Mouse (Mus musculus) E14TG2a.4 (cell line): ENCODE measurements at regions not wholly inside any gene's neighbourhood (a gene's known extent, or its start where the extent isn't known, plus 50 kb on each side); places are given as distances from the start of the nearest gene placed in this dataset.

Source experiments
- H3K27me3 ChIP-seq: 2 replicates; pipeline ENCODE4 v1.6.1; 2014; ENCODE audit warnings: low read length, control low read depth; ENCODE audit not compliant: insufficient read depth
- H3K36me3 ChIP-seq: 2 replicates; pipeline ENCODE4 v1.6.1; 2014; ENCODE audit warnings: low read length, control low read depth; ENCODE audit not compliant: insufficient read depth
- H3K4me1 ChIP-seq: replicated peaks from 2 replicates; pipeline ENCODE4 v1.6.1; 2014; ENCODE audit warnings: low read depth, low read length, control low read depth
- H3K4me3 ChIP-seq: replicated peaks from 2 replicates; pipeline ENCODE4 v1.5.1; 2014; ENCODE audit warnings: mild to moderate bottlenecking, low read length
- H3K9me3 ChIP-seq: 2 replicates; pipeline ENCODE4 v1.6.1; 2014; ENCODE audit warnings: low read length, control low read depth
- CTCF ChIP-seq: conservative IDR thresholded peaks from 2 replicates; pipeline ENCODE4 v1.5.1; 2014; ENCODE audit warnings: low read length
- NANOG ChIP-seq: IDR thresholded peaks from 2 replicates; pipeline ENCODE4 v1.6.1; 2014; ENCODE audit warnings: borderline replicate concordance, low read length, mixed read lengths
- POU5F1 ChIP-seq: IDR thresholded peaks from 2 replicates; pipeline ENCODE4 v1.6.1; 2014; ENCODE audit warnings: low read length, borderline replicate concordance

DNA sequence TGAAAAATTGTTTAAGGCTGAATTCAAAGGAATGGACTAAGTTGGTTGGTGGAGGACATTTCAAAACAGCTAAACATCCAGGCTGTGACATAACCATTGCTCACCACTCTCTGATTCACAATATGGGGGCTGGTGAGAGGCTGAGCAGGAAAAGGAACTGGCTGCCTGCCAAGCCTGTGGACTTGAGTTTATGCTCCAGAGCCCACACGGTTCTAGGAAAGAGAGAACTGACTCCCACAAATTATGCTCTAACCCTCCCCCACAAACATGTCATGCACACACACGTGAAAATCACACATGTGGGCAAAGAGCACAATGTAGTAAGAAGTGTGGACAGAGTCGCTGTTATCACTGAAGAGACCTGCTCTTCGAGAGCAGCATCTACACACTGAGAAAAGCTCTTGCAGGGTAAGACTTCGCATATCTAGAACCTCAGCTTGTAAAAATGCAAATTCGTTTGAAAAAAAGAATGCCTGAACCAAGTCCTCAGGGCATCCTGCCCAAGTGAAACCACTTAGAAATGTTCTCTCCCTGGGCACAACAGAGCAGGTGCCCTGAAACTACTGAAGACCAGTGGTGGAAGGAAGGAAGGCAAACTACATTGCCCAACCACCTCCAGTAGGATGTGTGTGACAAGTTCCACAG lies 118.9 kb upstream of the Qrfpr start:
- TF ChIP-seq POU5F1 (no peak), CTCF (no peak), NANOG (no peak)
- no peak overlapping the region for H3K4me3 ChIP-seq
- H3K4me1 ChIP-seq = no peaks in the 10 kb centered on the region
- 0 out of 2 replicates have a peak, but pooled peaks cover 3% of the 10 kb centered on the region for H3K9me3 ChIP-seq
- 0 out of 2 replicates have a peak, but pooled peaks cover 5% of the 10 kb centered on the region for H3K27me3 ChIP-seq
- no peaks in the 10 kb centered on the region for H3K36me3 ChIP-seq

DNA sequence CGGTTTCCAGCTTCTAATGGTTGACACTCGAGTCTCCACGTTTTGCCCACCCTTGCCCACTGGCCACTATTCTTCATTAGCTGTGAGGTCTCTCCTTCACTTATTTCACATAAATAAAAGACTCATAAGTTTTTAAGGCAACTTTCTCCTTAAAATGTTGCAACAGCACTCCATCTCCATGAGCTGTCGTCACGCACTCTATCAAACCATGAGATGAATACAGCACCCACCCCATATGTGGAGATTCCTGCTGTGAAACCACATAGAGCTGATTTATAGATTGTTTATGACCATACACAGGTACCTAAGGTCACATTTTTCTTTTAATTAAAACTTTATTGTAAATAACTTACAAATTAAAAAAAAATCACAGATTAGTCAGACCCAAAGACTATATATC lies 117.5 kb upstream of the Qrfpr start:
- H3K27me3 ChIP-seq = 0 out of 2 replicates have a peak, but pooled peaks cover 5% of the 10 kb centered on the region
- no peaks in the 10 kb centered on the region for H3K36me3 ChIP-seq
- no peak for TF ChIP-seq POU5F1
- TF ChIP-seq NANOG = no peak
- TF ChIP-seq CTCF = no peak
- no peak overlapping the region for H3K4me3 ChIP-seq
- 0 out of 2 replicates have a peak, but pooled peaks cover 3% of the 10 kb centered on the region for H3K9me3 ChIP-seq
- no peaks in the 10 kb centered on the region for H3K4me1 ChIP-seq

DNA sequence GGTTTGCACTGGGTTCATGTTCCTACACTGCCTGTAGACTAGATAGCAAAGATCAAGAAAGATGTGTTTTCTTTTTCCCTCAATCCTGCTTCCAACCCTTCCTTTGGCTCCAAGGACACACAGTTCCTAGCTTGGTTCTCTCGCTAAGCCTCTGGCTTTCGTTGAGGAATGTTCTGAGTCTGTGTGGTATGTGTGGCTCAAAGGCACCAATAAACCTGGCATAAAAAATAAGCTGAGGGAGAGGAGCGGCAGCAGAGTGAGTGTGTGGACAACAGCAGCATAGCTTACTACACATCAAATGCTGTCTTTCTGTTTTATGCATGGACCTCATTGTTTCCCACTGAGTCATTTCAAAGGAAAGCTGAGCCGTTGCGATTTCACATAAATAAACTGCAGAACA lies 112.2 kb upstream of the Qrfpr start:
- TF ChIP-seq CTCF = no peak
- TF ChIP-seq NANOG = no peak
- TF ChIP-seq POU5F1 = no peak
- Histone ChIP-seq H3K27me3 (no peaks in the 10 kb centered on the region; the same call in 1 of the 2 replicates), H3K9me3 (0 out of 2 replicates have a peak, but pooled peaks cover 3% of the 10 kb centered on the region), H3K4me1 (no peaks in the 10 kb centered on the region), H3K4me3 (no peak overlapping the region), H3K36me3 (no peaks in the 10 kb centered on the region)

DNA sequence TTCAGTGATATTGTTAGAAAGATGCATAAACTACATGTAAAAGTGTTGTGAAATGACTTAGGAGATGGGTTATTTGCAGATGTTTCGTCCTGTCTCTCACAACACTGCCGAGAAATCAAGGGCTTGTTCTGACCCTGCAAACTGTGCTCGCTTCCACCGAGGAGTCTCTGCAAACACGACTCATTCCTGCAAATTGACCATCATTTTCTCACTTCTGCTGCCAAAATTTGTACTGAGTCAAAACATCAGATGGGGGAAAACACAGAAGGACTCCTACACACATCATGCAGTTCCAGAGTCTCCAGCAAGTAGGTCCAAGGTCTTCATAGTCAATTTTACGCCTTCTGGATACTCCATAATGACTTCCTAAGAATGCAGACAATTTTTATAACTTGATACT lies 109.9 kb upstream of the Qrfpr start:
- no peaks in the 10 kb centered on the region for H3K36me3 ChIP-seq
- H3K4me1 ChIP-seq = no peaks in the 10 kb centered on the region
- no peaks in the 10 kb centered on the region for H3K9me3 ChIP-seq
- TF ChIP-seq POU5F1 (no peak), NANOG (no peak), CTCF (no peak)
- H3K4me3 ChIP-seq = no peak overlapping the region
- no peaks in the 10 kb centered on the region; the same call in 1 of the 2 replicates for H3K27me3 ChIP-seq

DNA sequence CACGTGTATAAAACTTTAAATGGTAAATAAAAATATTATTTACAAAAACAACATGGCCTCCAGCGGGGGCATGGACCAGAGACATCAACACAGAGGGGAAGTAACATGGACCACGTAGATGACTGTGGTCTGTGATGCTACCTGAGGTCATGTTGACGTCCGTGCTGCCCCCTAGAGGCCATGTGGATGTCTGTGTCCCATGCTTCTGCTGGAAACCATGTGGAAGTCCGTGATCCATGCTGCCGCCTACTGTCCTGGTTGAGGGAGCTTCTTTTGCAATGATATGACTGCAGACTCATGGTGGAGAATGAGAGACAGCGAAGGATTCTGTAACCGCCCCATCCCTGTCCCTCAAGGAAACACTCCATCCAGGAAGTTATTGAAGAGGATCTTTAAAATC lies 108.5 kb upstream of the Qrfpr start:
- TF ChIP-seq POU5F1 = no peak
- peak; percentile 58 for TF ChIP-seq CTCF
- TF ChIP-seq NANOG = no peak
- Histone ChIP-seq H3K9me3 (no peaks in the 10 kb centered on the region), H3K4me3 (no peak overlapping the region), H3K27me3 (no peaks in the 10 kb centered on the region; the same call in 1 of the 2 replicates), H3K36me3 (no peaks in the 10 kb centered on the region), H3K4me1 (no peaks in the 10 kb centered on the region)

DNA sequence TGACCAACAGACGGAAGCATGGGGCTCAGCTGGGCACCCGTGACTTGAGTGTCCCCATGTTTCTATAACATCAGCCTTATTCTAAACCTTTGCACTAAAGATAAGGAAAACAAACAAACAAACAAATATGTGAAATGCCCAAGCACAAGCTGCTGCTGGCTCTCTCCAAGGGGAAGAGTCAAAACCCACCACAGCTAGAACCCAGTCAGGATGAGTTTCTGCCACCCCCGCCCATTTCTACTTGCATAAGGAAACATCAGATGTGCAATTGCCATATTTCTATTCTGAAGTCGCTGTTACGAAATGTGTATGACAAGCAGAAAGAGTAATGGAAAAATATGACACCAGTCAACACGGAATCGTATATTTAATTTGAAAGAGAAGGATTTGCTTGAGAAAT lies 107.5 kb upstream of the Qrfpr start:
- no peaks in the 10 kb centered on the region for H3K4me1 ChIP-seq
- no peaks in the 10 kb centered on the region for H3K36me3 ChIP-seq
- H3K4me3 ChIP-seq = no peak overlapping the region
- H3K27me3 ChIP-seq = no peaks in the 10 kb centered on the region; the same call in 1 of the 2 replicates
- H3K9me3 ChIP-seq = no peaks in the 10 kb centered on the region
- TF ChIP-seq NANOG = no peak

DNA sequence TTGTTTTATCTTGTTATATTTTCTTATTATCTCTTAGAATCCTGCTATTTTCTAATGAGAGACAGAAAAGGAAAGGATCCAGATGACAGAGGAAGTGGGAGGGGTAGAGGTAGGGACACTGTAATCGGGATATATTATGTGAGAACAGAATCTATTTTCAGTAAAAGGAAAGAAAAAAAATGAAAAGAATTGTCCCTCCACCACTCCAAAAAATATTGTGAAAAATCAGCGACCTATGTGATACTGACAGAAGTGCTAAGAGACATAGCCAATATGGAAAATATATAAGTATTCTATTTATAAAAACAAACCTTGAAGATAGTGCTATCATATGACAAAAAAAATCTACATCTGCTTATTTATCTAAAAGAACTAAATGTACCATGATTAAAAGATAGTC lies 106.8 kb upstream of the Qrfpr start:
- TF ChIP-seq CTCF (no peak), NANOG (no peak), POU5F1 (no peak)
- no peaks in the 10 kb centered on the region; the same call in 1 of the 2 replicates for H3K27me3 ChIP-seq
- H3K36me3 ChIP-seq = no peaks in the 10 kb centered on the region
- no peaks in the 10 kb centered on the region for H3K4me1 ChIP-seq
- H3K9me3 ChIP-seq = no peaks in the 10 kb centered on the region
- no peak overlapping the region for H3K4me3 ChIP-seq

DNA sequence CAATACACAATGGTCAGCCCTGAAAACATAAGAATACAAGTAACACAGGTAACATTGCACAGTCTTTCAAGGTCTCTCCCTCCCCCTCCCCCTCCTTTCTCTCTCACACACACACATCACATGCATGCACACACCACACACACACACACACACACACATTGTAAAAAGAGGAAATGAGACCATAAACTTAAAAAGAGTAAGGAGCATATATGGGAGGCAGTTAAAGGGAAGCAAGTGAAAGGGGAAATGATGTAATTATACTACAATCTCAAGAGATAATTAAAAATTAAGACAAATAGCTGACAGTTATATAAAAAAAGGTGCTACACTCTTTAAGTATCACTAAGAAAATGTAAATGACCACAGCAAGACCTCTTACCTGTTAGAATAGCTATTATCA lies 96.5 kb upstream of the Qrfpr start:
- no peak for TF ChIP-seq NANOG
- no peak for TF ChIP-seq POU5F1
- no peak for TF ChIP-seq CTCF
- Histone ChIP-seq H3K27me3 (peaks cover 14% of the 10 kb centered on the region; the same call in 1 of the 2 replicates), H3K4me3 (no peak overlapping the region), H3K4me1 (no peaks in the 10 kb centered on the region), H3K36me3 (no peaks in the 10 kb centered on the region), H3K9me3 (no peaks in the 10 kb centered on the region)

DNA sequence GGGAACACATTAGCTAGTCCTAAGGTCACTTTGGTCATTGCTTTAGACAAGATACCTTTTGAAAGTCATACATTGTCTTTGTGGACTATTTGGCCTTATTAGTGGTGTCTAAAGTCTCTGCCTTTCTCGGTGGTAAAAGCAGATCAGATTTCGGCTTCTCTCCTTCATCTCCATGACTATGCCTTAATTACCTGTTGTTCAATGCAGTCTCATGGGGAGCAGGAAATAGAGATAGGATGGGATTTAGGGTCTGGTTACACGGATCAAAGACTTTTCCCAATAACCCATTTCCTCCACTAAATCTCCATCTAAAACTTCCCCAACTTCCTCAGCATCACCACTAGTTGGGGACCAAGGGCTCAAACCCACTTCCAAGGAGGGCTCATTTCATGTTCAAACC lies 89.2 kb upstream of the Qrfpr start:
- H3K36me3 ChIP-seq = no peaks in the 10 kb centered on the region
- peaks cover 23% of the 10 kb centered on the region for H3K4me1 ChIP-seq
- no peak overlapping the region for H3K4me3 ChIP-seq
- H3K27me3 ChIP-seq = peaks cover 35% of the 10 kb centered on the region
- H3K9me3 ChIP-seq = peaks cover 6% of the 10 kb centered on the region; the same call in 1 of the 2 replicates
- TF ChIP-seq NANOG = peak; percentile 95
- TF ChIP-seq POU5F1 = no peak
- TF ChIP-seq CTCF = no peak
